Mouse (Mus musculus) thymus, postnatal 0 days (tissue): ENCODE measurements at regions not wholly inside any gene's neighbourhood (a gene's known extent, or its start where the extent isn't known, plus 50 kb on each side); places are given as distances from the start of the nearest gene placed in this dataset.
A peak's percentile ranks its signal among the peaks of the same experiment; 100 is the strongest.

Experiments
- DNase-seq: peaks from one replicate; pipeline ENCODE4 v3.0.0-alpha.2; 2015; ENCODE audit warnings: low spot score

DNA sequence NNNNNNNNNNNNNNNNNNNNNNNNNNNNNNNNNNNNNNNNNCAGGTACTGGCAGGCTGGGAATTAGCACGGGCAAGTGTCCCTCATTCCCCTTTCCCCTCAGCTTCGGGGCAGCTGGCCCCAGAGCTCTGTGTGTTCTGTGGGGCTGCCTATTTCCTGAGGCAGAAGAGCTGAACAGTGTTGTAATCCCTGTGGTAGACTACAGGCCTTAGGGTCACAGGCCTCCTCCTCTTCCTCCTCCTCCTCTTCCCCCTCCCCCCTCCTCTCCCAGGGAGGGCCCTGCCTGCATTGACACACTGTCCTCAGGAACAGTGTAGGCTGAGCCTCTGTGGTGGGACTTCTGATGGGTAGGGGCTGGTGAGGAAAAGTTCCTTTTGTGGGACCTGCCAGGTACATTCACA, 247.7 kb downstream of the Uaca start:
- DNase-seq, result no peak

DNA sequence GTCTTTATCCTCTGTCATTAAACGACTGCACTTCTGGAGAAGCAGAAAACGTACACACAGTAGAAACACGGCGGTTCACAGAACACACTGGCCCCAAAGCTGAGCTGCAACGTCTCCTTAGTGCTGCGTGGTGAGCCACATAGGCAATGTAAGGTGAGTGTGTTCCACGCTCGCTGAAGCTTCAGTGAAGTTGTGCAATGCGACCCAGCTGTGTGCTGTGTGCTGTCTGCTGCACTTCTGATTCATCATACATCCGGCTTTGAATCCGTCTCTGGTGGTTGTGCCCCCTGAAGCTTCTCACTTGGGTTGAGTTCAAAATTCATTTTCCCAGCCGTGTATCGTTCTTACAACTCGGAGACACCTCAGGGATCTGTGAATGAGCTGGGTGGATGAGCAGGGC, 250.6 kb downstream of the Uaca start:
- peak; percentile 64 for DNase-seq

DNA sequence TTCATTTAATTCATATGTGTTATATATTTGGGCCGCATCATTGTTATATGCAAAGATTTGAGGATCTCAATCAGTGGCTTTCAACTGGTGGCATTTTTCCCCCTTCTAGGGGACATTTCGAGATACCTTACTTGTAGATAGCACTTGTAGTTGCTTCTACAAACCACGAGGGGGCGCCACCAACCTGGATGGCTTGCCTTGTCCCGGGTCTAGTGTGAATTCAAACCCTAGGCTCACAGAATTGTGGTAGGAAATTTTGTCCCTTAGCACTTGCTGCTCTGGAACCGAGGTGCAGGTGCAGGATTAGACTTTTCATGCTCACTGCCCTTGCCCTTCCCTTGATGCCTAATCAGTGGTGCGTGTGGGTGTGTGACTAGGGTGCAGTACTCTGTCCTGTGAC, 252.2 kb downstream of the Uaca start:
- peak; percentile 83 for DNase-seq

DNA sequence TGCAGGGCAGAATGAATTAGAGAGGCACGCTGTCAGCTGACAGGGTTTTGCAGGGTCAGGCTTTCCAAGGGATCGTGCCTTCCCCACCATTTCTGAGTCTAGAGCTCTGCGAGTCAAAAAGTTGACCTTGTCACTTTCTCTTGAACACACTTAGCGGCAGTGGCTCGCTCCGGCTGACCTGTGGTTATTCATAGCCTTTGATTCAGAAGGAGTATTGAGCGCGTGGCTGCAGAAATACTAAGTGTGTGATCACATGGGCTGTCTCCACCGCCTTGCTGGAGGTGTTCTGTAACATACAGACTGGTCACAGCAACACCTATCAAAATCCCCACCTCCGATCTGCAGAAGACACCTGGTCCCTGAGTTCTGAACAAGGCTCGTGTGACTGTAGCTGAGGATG, 252.9 kb downstream of the Uaca start:
- DNase-seq, result no peak

DNA sequence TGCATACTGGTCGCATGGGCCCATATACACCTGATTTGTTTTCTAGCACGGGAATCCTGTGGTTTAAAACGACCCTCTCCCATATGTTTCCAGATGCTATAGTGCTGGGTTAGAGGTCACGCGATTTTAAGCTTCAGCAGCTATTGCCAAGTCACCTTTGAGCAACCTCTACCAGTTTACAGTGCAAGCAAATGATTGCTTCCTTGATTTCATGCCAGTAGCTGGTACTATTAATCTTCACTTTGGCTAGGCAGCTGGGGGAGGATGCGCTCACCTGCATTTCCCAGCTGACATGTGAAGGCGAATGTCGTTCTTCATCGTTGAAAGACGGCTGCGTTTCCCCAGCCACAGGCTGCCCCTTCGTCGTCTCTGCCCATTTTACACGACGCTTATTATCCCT, 254.2 kb downstream of the Uaca start:
- DNase-seq, result no peak

DNA sequence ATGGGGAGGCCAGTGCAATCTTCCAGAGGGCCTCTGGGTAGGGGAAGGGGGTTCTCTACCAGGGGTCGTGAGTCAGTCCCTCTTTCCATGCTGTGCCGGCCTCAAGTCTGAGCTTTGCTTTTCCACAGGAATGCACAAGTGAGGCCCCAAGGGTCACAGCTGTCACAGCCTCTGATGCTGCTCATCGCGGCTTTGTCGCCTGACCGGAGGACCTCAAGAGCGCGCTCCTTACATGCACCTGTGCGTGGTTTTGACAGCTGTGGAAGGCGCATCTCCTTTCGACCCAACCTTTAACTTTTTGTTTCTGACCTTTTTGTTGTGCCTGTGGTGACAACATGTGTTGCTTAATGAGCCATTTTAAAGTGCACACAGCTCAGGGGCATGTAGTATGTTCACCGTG, 258.3 kb downstream of the Uaca start:
- peak; percentile 57 for DNase-seq

DNA sequence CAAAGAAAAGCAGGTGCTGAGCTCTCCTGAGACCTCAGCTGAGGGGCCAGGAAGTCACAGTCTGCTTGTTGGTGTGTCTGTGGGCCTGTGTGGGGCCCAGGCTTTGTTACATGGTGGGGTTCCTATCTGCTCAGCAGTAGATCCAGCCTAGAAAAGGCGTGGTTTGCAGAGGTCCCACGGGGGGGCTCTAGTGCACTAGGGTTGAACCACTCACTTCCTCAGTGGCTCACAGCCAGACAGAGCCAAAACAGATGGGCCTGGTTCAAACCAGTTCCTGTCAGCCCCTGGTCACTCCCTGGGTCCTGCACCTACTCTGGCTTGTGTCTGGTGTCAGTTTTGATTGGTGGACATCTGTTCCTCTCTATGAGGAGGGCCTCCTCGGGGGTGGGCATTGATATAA, 260.1 kb downstream of the Uaca start:
- peak; percentile 97 for DNase-seq

DNA sequence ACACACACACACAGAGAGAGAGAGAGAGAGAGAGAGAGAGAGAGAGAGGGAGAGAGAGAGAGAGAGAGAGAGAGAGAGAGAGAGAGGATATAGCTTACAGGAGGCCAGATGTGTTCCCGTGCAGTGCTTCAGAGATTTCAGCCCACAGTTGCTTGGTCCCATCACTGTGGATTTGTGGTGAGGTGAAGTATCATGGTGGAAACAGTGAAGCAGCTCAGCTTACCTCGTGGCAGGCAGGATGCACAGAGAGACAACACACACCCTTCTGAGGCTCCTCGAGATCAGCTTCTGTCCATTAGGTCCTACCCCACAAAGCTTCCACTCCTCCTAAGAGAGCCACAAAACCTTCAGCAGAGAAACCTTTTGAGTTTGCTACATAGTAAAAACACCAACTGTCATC, 261.1 kb downstream of the Uaca start:
- peak; percentile 74 for DNase-seq

DNA sequence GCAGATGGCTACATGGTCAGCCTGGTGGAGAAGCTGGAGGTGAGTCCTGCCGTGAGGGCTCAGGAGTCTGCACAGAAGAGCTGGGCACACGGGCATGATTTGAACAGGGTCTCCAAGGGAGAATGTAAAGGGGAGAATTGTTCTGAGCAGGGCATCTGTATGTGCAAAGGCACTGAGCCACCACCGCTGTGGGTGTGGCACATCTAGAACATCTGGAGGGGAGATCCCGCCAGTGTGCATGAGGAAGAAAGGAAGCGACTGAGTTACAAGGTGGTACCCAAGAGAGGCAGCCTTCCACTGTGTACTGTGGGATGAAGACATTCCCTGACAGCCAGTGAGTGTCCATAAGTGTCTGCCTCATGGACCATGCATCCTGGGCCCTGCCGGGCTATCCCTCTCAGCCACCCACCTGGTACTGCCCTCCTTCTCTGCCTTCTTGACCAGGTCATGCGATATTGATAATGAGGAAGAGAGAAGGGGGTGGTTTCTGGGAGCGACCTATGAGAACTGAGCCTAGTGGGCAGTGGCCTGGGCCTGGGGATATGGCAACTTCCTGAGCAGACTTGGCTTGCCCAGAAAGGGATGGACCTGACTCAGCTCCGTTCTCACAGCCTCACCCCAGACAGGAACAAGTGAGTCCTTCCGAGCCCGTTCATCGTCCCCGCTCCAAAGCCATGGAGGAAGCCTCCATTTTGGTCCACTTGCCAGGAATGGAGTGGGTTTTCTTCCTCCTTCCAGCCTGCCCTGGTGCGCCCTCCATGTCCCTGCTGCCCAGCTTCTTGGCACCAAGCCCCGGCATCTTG, 261.8 kb downstream of the Uaca start:
- DNase-seq, result peak; percentile 66

DNA sequence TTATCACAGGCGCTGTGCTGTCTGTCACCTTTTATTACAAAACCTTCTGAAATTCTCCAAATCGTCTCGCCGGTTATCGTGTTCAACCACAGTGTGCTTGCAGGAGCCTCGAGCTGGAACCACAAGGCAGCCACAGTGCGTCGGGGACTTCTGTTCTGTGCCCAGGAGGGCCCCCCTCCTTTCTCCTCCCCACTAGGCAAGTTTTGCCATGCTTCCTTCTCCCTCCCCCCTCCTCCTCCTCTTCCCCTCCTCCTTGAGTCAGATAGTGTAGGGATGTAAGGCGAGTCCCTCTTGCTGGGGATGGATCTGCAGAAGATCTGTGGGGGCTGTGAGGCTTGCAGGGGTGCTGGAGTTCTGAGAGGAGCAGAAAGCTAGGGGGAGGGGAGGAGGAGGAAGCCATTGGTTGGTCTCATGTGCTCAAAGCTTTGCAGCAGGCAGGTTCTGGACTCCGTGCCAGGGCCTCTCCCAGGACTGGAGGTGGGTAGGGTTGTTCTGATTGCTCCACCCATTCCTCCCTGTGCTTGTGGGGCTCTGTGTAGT, 262.5 kb downstream of the Uaca start:
- peak; percentile 78 for DNase-seq

DNA sequence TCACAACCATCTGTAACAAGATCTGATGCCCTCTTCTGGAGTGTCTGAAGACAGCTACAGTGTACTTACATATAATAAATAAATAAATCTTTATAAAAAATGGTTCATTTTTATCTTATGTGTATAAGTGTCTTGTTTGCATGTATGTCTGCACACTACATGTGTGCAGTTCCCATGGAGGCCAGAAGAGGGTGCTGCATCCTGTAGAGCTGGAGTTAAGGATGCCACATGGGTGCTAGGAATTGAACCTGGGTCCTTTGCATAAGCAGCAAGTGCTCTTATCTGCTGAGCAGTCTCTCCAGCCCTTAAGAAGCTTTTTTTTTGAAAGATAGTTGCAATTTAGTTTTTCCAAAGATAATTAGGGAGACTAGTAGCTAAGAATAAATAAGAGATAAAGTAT, 264.9 kb downstream of the Uaca start:
- DNase-seq, result no peak

DNA sequence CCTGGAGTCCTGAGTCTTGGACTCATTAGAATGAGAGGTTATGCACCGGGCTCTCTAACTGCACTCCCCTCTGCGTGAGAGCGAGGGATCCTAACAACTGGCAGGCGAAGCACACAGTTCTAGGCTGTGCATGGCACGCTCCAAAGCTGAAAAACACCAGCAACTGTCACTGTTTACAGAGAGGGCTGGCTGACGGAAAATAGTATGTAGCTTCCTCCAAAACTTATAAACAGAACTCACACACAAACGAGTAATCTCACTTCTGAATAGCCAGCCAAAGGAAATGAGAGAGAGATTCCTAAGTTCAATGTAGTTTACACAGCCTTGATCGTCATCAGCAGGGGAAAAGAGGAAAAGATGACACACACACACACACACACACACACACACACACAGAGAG, 266.6 kb downstream of the Uaca start:
- peak; percentile 44 for DNase-seq

DNA sequence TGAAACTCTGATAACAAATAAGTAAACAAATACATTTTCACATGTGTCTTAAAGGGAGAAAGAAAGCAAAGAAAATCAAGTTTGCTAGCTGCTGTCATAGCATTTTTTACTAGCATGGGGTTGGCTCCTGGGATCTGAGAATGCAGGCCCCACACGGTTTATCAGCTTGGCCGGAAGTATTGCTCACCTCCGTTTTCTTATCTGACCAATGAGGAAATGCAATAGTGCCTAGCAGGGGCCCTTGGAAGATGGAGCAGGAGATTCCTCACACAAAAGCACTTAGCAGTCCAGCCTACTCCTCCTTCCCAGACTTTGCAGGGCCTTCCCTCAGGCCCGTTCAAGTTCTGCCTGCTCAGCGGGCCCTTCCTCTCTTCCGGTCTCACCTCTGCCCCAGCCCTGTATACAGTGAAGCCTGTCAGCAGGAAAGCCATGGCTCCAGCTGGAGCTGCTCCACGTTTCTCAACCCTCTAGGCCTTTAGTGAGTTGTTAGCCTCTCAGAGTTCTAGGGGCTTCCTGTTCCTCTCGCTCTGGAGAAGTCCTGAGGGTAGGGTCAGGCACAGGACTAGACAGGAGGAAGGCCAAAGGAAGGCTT, 270.5 kb downstream of the Uaca start:
- DNase-seq, result no peak

DNA sequence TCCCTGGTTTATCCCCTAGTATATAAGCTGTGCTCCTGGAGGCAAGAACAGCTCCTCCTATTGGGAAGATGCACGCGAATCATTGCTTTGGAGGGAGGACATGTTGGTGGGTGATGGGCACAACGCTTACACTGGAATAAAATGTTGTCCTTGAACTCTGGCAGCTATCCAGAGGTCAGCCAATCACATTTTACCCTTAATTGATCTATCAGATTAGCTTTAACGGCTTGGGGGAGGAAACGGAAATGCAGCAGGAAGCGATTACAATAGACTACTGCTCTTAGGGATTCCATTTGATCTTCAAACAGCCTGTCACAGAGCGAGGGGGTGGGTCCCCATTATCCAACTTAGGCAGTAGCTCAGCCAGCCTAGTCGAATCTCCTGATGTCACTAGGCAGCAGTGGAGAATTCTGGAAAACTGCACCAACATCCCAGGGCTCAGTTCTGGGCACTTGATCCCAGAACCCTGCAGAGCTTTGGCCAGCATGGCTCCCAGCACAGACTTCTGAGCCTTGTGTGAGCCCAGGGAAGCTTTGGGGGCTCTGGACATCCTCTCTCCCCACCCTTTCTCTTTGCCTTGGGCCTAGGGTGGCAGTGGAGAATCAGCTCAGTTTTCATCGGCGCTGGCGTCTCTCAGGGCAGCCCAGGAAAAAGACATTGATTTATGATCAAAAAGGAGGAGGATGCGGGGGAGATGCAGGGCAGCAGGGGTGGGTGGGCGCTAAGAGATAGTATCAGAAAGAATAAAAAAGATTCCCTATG, 275.4 kb downstream of the Uaca start:
- peak; percentile 52 for DNase-seq

DNA sequence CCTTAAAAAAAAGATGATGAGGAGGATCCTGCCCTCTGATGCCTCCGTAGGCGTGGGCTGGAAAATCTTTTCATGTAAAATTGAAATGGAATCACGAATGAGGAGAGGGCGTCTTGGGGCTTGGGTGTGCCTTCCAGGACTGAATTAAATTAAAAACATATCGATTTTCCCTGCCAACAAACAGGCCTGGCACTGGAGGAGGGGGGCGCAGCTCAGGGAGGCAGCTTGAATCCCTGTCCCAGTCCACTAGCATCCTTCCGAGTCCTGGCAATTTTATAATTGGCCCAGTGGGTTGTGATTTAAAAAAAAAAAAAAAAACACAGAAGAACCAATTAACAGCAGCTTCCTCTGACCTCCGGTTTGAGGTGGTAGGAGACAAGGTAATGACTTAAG, 276.0 kb downstream of the Uaca start:
- no peak for DNase-seq

DNA sequence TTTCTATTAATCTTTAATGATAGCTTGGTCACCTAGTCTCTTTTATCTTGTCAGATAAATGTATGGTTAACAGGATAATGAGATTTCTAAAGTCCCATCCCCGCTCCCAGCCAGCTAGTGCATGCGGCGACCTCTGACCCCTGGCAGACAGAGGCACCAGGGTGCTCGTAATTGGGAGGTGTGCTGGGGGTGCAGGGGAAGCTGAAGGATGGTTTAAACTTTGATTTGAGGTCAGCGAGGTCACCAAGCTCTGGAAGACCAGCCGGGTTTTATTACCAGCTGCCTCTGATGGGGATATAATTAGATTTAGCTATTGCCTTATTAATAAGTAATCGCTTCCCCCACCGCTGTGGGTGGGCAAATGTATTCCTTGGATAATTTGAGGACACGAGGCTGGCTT, 276.5 kb downstream of the Uaca start:
- no peak for DNase-seq

DNA sequence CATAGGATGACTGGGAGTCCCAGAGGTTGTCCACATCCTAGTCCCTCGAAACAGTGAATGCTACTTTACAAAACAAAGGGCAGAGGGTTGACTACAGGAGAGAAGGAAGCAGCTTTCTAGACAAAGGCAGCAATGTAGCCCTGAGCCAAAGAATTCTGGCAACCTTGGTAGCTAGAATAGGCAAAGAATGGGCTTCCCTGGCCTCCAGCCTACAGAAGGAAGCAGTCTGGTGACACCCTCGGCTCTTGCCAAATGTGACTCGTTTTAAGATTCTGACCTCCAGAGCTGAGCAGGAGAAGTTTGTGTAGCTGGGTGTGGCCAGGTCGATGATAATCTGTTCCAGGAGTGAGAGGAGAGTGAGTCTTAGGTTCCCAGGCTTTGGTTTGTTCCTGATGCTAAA, 279.1 kb downstream of the Uaca start:
- DNase-seq, result no peak

DNA sequence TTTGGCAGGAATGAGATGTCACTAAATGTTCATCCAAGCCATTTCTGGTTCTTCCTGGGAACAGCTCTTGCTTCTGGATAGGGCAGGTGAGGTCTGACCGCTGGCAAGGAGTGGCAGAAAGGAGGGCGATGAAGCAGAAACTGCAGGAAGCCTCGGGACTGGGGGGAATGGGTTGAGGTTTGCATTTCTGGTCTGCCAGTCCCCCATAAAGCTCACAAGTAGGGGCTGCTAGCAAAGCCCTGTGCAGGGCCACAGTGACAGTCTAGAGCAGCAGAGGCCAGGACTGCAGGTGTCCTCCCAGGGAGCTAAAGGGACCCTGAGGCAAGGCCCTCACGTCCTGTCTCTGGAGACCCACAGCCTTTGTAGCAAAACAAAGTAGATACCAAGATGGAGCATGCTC, 280.7 kb downstream of the Uaca start:
- no peak for DNase-seq

DNA sequence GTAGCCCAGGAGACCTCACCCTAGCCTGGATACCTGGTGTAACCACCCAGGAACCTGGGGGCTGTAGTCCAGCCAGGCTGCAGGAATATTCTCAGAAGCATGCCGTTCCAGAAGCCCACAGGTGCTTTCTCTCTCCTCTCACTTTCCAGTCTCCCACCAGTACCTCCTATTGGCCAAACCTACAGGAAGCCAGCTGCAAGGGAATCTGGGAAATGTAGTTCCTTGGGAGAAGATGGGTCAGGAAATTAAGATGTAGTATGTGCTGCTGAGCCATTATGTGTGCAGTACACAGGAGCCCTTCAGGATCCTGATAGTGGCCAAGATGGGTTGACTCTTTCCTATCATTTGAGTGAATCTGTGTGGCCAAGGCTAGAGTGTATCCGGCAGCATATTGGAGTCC, 282.8 kb downstream of the Uaca start:
- peak; percentile 51 for DNase-seq

DNA sequence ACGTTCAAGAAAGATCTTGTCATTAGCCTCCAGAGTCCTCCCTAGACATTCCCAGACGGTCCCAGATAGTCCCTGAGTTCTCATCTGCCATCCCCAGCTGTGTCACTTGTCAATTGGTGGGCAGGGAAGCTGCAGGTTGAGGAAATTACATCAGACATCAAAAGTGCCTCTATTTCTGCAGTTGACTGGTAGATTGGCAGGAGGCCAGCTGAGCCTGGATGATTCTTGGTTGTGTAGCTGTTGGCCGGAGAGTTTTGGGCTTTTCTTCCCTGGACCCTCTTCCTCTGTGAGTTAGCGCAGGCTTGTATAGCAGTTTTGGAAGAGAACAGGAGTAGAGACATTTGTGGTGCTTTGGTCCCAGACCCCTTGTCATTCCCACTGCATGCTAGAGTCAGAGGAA, 283.5 kb downstream of the Uaca start:
- no peak for DNase-seq

DNA sequence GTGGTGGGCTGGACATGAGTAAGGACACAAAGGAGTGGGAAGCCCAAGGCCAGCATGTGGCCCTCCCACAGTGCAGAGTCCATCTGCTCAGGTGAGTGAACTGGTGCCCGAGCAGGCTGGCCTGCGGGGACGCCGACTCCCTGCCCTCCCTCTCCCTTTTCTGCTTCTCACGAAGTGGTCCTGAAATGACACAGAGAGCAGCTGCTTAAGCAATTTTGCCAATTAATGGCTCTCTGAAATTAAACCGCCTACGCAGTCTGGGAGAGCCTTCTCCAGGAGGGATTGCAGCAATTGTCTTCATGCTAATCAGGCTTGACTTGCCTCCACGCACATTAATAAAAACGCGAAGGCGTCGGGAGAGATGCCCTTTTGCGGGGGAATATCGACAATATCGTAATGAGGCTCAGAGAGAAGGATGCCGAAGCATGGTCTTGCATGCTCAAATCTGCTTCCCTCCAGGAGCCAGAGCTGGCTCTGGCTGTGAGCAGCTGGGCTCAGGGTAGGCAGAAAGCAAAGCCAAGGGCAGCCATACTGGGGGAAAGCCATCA, 287.2 kb downstream of the Uaca start:
- DNase-seq, result no peak

DNA sequence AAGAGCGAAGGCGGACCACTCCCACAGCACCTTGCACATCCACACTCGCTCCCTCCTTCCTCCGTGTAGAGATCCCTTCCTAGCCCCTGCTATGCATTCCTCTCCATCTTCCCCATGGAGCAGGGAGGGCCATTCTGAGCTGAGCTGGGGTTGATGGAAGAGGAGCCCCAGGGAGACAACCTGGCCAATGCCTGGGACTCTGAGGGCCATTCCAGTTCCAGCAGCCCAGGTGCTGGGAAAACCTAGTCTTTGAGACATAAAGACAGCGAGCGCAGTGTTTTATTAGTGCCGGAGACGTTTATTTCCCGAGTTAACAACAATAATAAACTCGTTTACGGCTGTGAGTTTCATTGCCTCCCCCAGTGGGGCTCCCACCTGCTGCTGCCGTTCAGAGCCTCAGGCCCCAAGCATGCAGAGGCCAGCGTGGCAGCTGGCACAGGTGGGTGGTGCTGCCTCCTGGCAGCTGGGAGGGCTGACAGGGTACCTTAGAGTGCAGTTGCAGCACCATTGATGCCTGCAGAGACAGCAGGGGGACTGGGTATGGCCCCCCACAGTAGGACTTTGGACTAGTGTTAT, 287.4 kb upstream of the Tle3 start:
- DNase-seq, result peak; percentile 80
